Mouse (Mus musculus): ENCODE results near the gene Ppil6. TPM values are rescaled to one million over a fixed set of nuclear protein-coding genes. Genes with fewer than 3 reads are reported as not detected.

The Ppil6 gene
- polyA plus RNA-seq, 1 experiment = 3.8 TPM

DNA sequence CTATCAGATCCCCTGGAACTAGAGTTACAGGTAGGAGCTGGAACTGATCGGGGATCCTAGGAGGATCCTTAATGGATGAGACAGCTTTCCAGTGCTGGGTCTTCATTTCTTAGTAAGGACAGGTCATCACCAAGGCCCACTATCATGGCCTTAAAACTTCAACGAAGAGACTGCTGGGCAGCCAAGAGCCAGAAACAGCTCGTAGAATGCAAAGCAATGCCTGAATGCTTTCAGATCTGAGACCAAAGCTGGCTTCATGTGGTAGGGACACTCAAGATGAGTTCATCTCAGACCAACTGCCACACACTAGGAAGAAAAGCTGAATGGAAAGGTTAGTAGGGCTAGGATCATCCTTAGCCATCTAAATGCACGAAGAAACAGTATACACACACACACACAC is 48.7 kb downstream of the Ppil6 start:
- no peak for TF ChIP-seq CTCF (IDR thresholded peaks at IDR 0.05; ENCODE audit: low read depth, low read length)
- no peak for TF ChIP-seq POLR2A (IDR thresholded peaks at IDR 0.05; ENCODE audit: insufficient read depth, low read length)
- TF ChIP-seq EP300 (IDR thresholded peaks at IDR 0.05; ENCODE audit: insufficient read depth, low read depth, low read length) = no peak
- H3K27ac ChIP-seq (ENCODE audit: insufficient read depth, low read length) = no peak overlapping the region
- no peak overlapping the region for H3K4me3 ChIP-seq (ENCODE audit: low read depth, low read length)
- H3K36me3 ChIP-seq (ENCODE audit: control insufficient read depth, insufficient read depth, low read length, poor library complexity, severe bottlenecking) = peaks cover 15% of the 10 kb centered on the region
- H3K27me3 ChIP-seq (ENCODE audit: control insufficient read depth, insufficient read depth, low read length, poor library complexity, severe bottlenecking) = no peaks in the 10 kb centered on the region
- no peaks in the 10 kb centered on the region for H3K4me1 ChIP-seq (ENCODE audit: control insufficient read depth, insufficient read depth, low read length)
- H3K9me3 ChIP-seq (replicated peaks; ENCODE audit: control insufficient read depth, insufficient read depth, low read length, poor library complexity, severe bottlenecking) = no peaks in the 10 kb centered on the region
- no peak overlapping the region for H3K9ac ChIP-seq (ENCODE audit: low read depth, poor library complexity, severe bottlenecking)

DNA sequence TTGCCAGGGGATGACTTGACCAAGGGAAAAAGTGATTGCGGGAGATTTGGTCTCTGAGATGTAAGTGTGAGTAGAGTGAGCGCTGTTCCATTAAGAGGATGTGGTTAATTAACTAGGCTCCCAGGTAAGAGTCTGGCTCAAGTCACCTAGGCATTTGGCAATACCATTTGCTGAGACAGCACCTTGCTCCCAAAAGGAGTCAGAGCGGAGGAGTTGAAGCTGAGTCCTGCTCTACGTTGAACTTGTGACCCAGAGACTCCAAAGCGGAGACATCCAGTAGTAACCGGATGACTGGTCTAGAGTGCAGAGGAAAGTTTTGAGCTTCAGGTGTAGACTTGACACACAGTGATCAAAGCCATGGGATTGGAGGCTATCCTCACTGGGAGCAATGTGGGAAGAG is 51.8 kb downstream of the Ppil6 start:
- Histone ChIP-seq H3K9me3 (replicated peaks; ENCODE audit: control insufficient read depth, insufficient read depth, low read length, poor library complexity, severe bottlenecking) (no peaks in the 10 kb centered on the region), H3K27me3 (ENCODE audit: control insufficient read depth, insufficient read depth, low read length, poor library complexity, severe bottlenecking) (no peaks in the 10 kb centered on the region), H3K36me3 (ENCODE audit: control insufficient read depth, insufficient read depth, low read length, poor library complexity, severe bottlenecking) (peaks cover 3% of the 10 kb centered on the region; the same call in 1 of the 2 replicates), H3K27ac (ENCODE audit: insufficient read depth, low read length) (no peak overlapping the region), H3K4me3 (ENCODE audit: low read depth, low read length) (no peak overlapping the region), H3K9ac (ENCODE audit: low read depth, poor library complexity, severe bottlenecking) (no peak overlapping the region), H3K4me1 (ENCODE audit: control insufficient read depth, insufficient read depth, low read length) (no peaks in the 10 kb centered on the region)
- TF ChIP-seq CTCF (IDR thresholded peaks at IDR 0.05; ENCODE audit: low read depth, low read length) (no peak), POLR2A (IDR thresholded peaks at IDR 0.05; ENCODE audit: insufficient read depth, low read length) (no peak), EP300 (IDR thresholded peaks at IDR 0.05; ENCODE audit: insufficient read depth, low read depth, low read length) (no peak)

DNA sequence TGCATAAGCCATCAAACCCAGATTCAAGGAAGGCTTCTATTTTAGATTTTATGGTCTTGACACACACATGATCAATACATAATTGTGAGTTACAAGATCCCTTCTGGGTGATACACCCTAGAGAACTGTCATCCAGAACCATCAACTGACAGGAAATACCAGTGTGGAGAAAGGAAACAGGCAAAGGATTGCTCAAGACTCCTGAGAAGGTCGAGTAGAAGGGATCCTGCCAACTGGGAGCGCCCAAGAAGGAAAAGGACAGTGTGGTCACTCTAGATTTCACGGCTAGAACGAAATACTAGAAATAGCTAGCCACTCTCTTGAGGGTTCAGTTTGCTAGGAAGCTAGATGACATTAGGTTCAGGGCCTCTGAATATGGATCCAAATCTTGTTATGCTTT is 53.2 kb downstream of the Ppil6 start:
- H3K27me3 ChIP-seq (ENCODE audit: control insufficient read depth, insufficient read depth, low read length, poor library complexity, severe bottlenecking) = no peaks in the 10 kb centered on the region
- no peaks in the 10 kb centered on the region for H3K4me1 ChIP-seq (ENCODE audit: control insufficient read depth, insufficient read depth, low read length)
- H3K9ac ChIP-seq (ENCODE audit: low read depth, poor library complexity, severe bottlenecking) = no peak overlapping the region
- peaks cover 3% of the 10 kb centered on the region; the same call in 1 of the 2 replicates for H3K36me3 ChIP-seq (ENCODE audit: control insufficient read depth, insufficient read depth, low read length, poor library complexity, severe bottlenecking)
- TF ChIP-seq CTCF (IDR thresholded peaks at IDR 0.05; ENCODE audit: low read depth, low read length) (no peak), EP300 (IDR thresholded peaks at IDR 0.05; ENCODE audit: insufficient read depth, low read depth, low read length) (no peak)
- no peak overlapping the region for H3K27ac ChIP-seq (ENCODE audit: insufficient read depth, low read length)
- H3K9me3 ChIP-seq (replicated peaks; ENCODE audit: control insufficient read depth, insufficient read depth, low read length, poor library complexity, severe bottlenecking) = no peaks in the 10 kb centered on the region
- no peak overlapping the region for H3K4me3 ChIP-seq (ENCODE audit: low read depth, low read length)

DNA sequence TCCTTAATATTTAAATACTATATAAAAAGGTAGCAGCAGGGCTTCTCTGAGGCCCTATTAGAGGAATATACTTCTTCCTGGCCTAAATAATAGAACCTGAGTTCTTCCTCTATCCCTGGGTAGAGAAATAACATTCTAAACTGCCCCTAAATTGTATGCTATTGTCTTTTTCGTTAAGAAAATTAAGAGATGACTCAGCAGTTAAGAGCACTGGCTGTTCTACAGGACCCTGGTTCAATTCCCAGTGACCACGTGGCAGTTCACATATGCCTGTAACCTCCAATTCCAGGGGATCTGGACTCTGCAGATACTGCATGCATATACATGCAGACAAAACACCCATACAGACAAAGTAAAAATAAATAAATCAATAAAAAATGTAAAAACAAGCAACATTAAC is 53.6 kb downstream of the Ppil6 start:
- H3K4me3 ChIP-seq (ENCODE audit: low read depth, low read length) = no peak overlapping the region
- H3K36me3 ChIP-seq (ENCODE audit: control insufficient read depth, insufficient read depth, low read length, poor library complexity, severe bottlenecking) = peaks cover 2% of the 10 kb centered on the region; the same call in 1 of the 2 replicates
- no peaks in the 10 kb centered on the region; the same call in 1 of the 2 replicates for H3K9me3 ChIP-seq (replicated peaks; ENCODE audit: control insufficient read depth, insufficient read depth, low read length, poor library complexity, severe bottlenecking)
- peak overlapping the region; percentile 20; the same call in 1 of the 2 replicates for H3K27ac ChIP-seq (ENCODE audit: insufficient read depth, low read length)
- no peak overlapping the region for H3K9ac ChIP-seq (ENCODE audit: low read depth, poor library complexity, severe bottlenecking)
- TF ChIP-seq EP300 (IDR thresholded peaks at IDR 0.05; ENCODE audit: insufficient read depth, low read depth, low read length) (no peak), CTCF (IDR thresholded peaks at IDR 0.05; ENCODE audit: low read depth, low read length) (no peak), POLR2A (IDR thresholded peaks at IDR 0.05; ENCODE audit: insufficient read depth, low read length) (no peak)
- no peaks in the 10 kb centered on the region for H3K4me1 ChIP-seq (ENCODE audit: control insufficient read depth, insufficient read depth, low read length)
- no peaks in the 10 kb centered on the region for H3K27me3 ChIP-seq (ENCODE audit: control insufficient read depth, insufficient read depth, low read length, poor library complexity, severe bottlenecking)

DNA sequence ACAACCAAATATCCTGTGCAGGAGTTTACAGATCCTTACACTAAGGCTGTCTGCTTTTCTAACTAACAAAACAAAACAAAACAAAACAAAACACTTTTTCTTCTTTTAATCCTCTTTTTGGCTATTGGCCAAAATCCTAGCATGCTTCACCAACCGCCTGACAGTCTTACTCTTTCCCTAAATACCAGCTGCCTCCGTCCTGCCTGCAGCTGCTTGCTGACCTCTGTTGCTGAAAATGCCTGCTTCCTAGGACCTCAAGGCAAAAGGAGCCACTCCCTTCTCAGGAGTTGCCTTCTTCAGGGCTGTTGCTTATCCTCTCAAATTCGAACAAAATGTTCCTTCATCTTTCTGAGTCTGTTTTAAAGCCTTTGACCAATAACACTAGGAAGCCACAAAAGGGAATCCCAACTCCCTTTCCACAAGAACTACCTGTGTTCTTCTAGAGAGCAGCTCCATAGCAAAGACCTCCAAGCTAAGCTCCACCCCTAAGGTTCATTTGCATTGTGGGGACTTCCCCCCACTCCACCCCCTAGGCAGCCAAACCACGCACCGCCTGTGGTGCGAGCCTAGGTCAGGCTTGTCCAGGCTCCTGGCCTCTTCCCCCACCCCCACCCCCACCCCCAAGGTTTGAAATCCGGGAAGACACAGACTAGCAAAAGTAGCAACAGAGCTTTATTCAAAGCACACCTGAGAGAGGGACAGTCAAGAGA is 54.4 kb downstream of the Ppil6 start:
- Histone ChIP-seq H3K4me3 (ENCODE audit: low read depth, low read length) (no peak overlapping the region), H3K36me3 (ENCODE audit: control insufficient read depth, insufficient read depth, low read length, poor library complexity, severe bottlenecking) (no peaks in the 10 kb centered on the region), H3K4me1 (ENCODE audit: control insufficient read depth, insufficient read depth, low read length) (no peaks in the 10 kb centered on the region), H3K9ac (ENCODE audit: low read depth, poor library complexity, severe bottlenecking) (no peak overlapping the region), H3K9me3 (replicated peaks; ENCODE audit: control insufficient read depth, insufficient read depth, low read length, poor library complexity, severe bottlenecking) (peaks cover 4% of the 10 kb centered on the region), H3K27ac (ENCODE audit: insufficient read depth, low read length) (peak overlapping the region; percentile 20; the same call in 1 of the 2 replicates), H3K27me3 (ENCODE audit: control insufficient read depth, insufficient read depth, low read length, poor library complexity, severe bottlenecking) (no peaks in the 10 kb centered on the region)
- TF ChIP-seq CTCF (IDR thresholded peaks at IDR 0.05; ENCODE audit: low read depth, low read length) = no peak

DNA sequence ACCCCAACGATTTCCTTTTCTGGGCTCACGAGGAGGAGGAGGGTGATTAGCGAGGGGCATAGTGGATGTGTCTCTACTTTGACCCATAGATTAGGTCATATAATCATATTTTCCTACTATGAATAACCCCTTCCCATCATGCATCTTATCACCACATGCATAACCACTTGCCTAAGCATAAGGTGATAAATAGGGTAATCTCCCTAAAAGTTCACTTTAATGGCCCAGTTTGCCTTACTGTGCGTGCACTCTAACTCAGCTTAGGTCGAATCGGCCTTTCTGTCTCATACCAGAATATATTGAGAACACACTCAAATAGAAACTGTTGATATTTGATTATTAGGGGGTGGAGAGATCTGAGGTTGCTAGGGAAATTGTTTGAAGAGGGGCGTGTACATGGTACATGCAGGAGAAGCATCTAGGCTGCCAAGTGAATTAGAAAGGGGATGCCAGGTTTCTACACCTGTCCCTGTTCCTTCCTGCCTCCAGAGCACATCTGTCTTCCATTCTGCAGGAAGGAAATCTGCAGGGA is 55.1 kb downstream of the Ppil6 start:
- Histone ChIP-seq H3K36me3 (ENCODE audit: control insufficient read depth, insufficient read depth, low read length, poor library complexity, severe bottlenecking) (no peaks in the 10 kb centered on the region), H3K9me3 (replicated peaks; ENCODE audit: control insufficient read depth, insufficient read depth, low read length, poor library complexity, severe bottlenecking) (peaks cover 4% of the 10 kb centered on the region), H3K27me3 (ENCODE audit: control insufficient read depth, insufficient read depth, low read length, poor library complexity, severe bottlenecking) (no peaks in the 10 kb centered on the region)

More for the DNA sequence above, 55.1 kb downstream of the Ppil6 start:
- Histone ChIP-seq H3K27ac (ENCODE audit: insufficient read depth, low read length) (0 out of 2 replicates have a peak overlapping the region, but pooled peaks have one; percentile 5), H3K4me3 (ENCODE audit: low read depth, low read length) (no peak overlapping the region), H3K4me1 (ENCODE audit: control insufficient read depth, insufficient read depth, low read length) (no peaks in the 10 kb centered on the region), H3K9ac (ENCODE audit: low read depth, poor library complexity, severe bottlenecking) (no peak overlapping the region)
- no peak for TF ChIP-seq CTCF (IDR thresholded peaks at IDR 0.05; ENCODE audit: low read depth, low read length)
- no peak for TF ChIP-seq EP300 (IDR thresholded peaks at IDR 0.05; ENCODE audit: insufficient read depth, low read depth, low read length)
- TF ChIP-seq POLR2A (IDR thresholded peaks at IDR 0.05; ENCODE audit: insufficient read depth, low read length) = no peak
